Mouse (Mus musculus) embryonic facial prominence, embryonic 11.5 days (tissue): ENCODE results near the gene Grcc10. TPM values are rescaled to one million over a fixed set of nuclear protein-coding genes. Genes with fewer than 3 reads are reported as not detected.

Experiments
- ATAC-seq: fragments of 200-750 bp; cut with Nextera tagmentation; replicated peaks from 2 replicates; pipeline ENCODE4 v1.8.0; 2017; ENCODE audit warnings: low read depth; ENCODE audit not compliant: insufficient number of reproducible peaks, low FRiP score, low TSS enrichment
- DNase-seq: peaks from one replicate; pipeline ENCODE4 v3.0.0-alpha.2; 2015; ENCODE audit warnings: low spot score
- H3K27ac ChIP-seq: fragments of 300-500 bp; sonication (generic); replicated peaks from 2 replicates; pipeline ENCODE4 v1.5.1; 2014; ENCODE audit warnings: mild to moderate bottlenecking, low read depth, low read length, control low read depth
- H3K27me3 ChIP-seq: fragments of 300-500 bp; sonication (generic); 2 replicates; pipeline ENCODE4 v1.6.1; 2014; ENCODE audit warnings: mild to moderate bottlenecking, low read length, moderate library complexity, mixed read lengths; ENCODE audit not compliant: control insufficient read depth, insufficient read depth
- H3K36me3 ChIP-seq: fragments of 300-500 bp; sonication (generic); replicated peaks from 2 replicates; pipeline ENCODE4 v1.6.1; 2014; ENCODE audit warnings: low read depth, mild to moderate bottlenecking, low read length, moderate library complexity, mixed read lengths; ENCODE audit not compliant: control insufficient read depth, insufficient read depth
- H3K4me1 ChIP-seq: fragments of 300-500 bp; sonication (generic); 2 replicates; pipeline ENCODE4 v1.6.1; 2014; ENCODE audit warnings: low read length, mixed read lengths; ENCODE audit not compliant: control insufficient read depth, insufficient read depth
- H3K4me2 ChIP-seq: fragments of 300-500 bp; sonication (generic); 2 replicates; pipeline ENCODE4 v1.6.1; 2014; ENCODE audit warnings: low read depth, mild to moderate bottlenecking, control low read depth, low read length, moderate library complexity
- H3K4me3 ChIP-seq: fragments of 300-500 bp; sonication (generic); 2 replicates; pipeline ENCODE4 v1.5.1; 2014; ENCODE audit warnings: low read depth, low read length, control low read depth
- H3K9ac ChIP-seq: fragments of 300-500 bp; sonication (generic); replicated peaks from 2 replicates; pipeline ENCODE4 v1.6.1; 2014; ENCODE audit warnings: mild to moderate bottlenecking, control low read depth, low read length
- H3K9me3 ChIP-seq: fragments of 300-500 bp; sonication (generic); replicated peaks from 2 replicates; pipeline ENCODE4 v1.6.1; 2016; ENCODE audit warnings: mild to moderate bottlenecking, low read length, inconsistent platforms, mixed read lengths; ENCODE audit not compliant: control insufficient read depth
- WGBS: fragments of 180-500 bp; shearing (Covaris S2); extraction: QIAGEN DNeasy Blood & Tissue Kit; methylation state at CpG from one replicate; pipeline ENCODE4 v1.1.7; 2014; 5-methylcytosine and 5-hydroxymethylcytosine counted together
- polyA plus RNA-seq: library from polyadenylated mRNA; unstranded; fragments of >200 nt; fragmentation: Nextera tagmentation; extraction: Ambion mirVana; gene quantifications from 2 replicates; pipeline ENCODE4 v1.2.1, GENCODE M21; 2014

Gene Grcc10
- polyA plus RNA-seq, 1 experiment from 2014 or later: 518 TPM

DNA sequence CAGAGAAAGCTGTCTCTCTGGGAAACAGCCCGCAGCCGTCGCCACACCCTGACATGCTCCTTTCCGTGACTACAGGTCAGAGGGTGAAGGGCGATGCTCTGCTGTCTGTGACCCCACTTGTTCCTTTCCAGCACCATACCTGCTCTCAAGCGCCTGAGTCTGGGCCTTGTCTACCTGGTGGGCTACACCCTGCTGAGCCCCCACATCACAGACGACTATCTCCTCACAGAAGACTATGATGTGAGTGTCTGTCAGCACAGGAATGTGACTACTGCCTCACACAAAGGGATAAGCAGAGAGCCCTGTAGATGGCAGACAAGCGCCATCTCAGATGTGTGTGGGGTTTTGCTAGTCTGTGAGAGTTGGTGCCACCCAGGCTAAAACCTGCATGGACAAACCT, 39.8 kb downstream of the Grcc10 start:
- 76% methylated on average over 8 of the region's 8 CpGs for WGBS
- H3K4me1 ChIP-seq: no peaks in the 10 kb centered on the region
- DNase-seq: no peak
- no peak overlapping the region for H3K4me3 ChIP-seq
- H3K27me3 ChIP-seq: no peaks in the 10 kb centered on the region
- ATAC-seq: no peak
- no peaks in the 10 kb centered on the region for H3K9me3 ChIP-seq
- H3K27ac ChIP-seq: no peak overlapping the region
- no peak overlapping the region for H3K4me2 ChIP-seq
- peaks cover 3% of the 10 kb centered on the region; the same call in 1 of the 2 replicates for H3K36me3 ChIP-seq
- H3K9ac ChIP-seq: no peak overlapping the region

DNA sequence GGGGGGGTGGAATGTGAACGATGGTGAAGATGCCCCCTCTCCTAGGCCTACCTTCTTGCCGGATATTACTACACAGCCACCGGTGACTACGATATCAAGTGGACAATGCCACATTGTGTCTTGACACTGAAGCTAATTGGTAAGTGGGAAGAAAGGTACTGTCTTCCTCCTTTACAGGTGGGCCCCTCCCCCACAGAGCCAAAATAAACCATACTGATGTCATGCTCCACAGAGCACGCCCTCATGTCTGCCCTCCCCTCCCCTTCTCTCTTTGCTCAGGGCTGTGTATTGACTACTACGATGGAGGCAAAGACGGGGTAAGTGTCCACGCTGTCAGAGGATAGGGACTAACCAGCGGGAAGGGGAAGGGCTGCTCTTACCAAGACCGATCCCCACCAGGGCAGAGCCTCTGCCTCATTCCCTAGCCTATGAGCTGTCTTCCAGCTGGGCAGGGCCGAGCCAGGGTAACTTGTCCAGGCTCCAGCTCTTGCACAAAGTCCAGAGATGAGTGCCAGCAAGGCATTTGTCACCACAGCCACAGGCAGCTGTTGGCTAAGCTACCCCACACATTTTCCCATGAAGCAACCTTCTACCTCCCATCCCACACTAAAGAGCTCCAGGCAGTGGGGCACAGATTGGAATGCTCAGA, 41.1 kb downstream of the Grcc10 start:
- Histone ChIP-seq H3K4me2 (no peak overlapping the region), H3K9ac (no peak overlapping the region), H3K4me3 (no peak overlapping the region), H3K36me3 (no peaks in the 10 kb centered on the region; the same call in 1 of the 2 replicates), H3K4me1 (no peaks in the 10 kb centered on the region), H3K9me3 (no peaks in the 10 kb centered on the region), H3K27me3 (no peaks in the 10 kb centered on the region), H3K27ac (no peak overlapping the region)
- WGBS: 80% methylated on average over 11 of the region's 11 CpGs
- no peak; the same call in 1 of the 2 replicates for ATAC-seq
- no peak for DNase-seq

DNA sequence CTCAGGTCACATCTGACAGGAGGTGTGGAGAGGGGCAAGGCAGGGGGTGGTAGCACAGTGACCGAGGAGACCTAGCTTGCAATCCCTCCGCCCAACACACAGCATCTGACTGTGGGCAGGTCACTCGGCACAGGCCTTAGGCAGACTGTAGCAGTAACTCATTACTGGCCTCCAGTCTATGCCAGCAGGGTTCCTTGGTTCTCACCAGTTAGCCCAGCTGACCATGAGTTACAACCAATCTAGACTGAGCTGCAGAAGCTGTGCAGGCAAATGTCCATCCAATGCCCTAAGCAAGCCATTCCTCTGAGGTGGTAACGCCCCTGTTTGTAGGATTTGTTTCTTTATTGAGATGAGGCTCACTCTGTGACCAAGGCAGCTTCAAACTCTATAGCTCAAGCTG, 41.8 kb downstream of the Grcc10 start:
- H3K27me3 ChIP-seq: no peaks in the 10 kb centered on the region
- no peaks in the 10 kb centered on the region; the same call in 1 of the 2 replicates for H3K36me3 ChIP-seq
- ATAC-seq (no peak), DNase-seq (no peak)
- no peak overlapping the region for H3K4me3 ChIP-seq
- H3K4me2 ChIP-seq: no peak overlapping the region
- H3K9me3 ChIP-seq: no peaks in the 10 kb centered on the region
- H3K27ac ChIP-seq: no peak overlapping the region
- H3K9ac ChIP-seq: no peak overlapping the region
- 89% methylated on average over 4 of the region's 4 CpGs for WGBS
- H3K4me1 ChIP-seq: no peaks in the 10 kb centered on the region

DNA sequence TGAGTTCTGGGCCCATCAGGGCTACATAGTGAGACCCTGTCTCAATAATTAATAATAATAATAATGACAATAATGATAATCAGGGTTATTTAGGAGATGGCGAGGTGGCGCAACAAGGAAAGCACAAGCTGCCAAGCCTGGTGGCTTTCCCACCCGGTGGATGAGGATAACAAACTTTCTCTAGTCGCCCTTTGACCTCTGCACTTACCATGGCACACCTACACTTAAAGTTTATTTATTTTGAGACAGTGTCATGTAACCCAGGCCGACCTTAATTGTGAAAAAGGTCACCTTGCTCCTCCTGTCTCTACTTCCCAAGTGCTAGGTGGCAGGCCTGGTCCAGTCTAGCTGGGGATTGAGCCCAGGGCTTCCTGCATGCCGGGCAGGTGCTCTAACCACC, 42.4 kb downstream of the Grcc10 start:
- Histone ChIP-seq H3K36me3 (no peaks in the 10 kb centered on the region; the same call in 1 of the 2 replicates), H3K4me3 (no peak overlapping the region), H3K4me1 (no peaks in the 10 kb centered on the region), H3K27ac (no peak overlapping the region), H3K4me2 (no peak overlapping the region), H3K27me3 (no peaks in the 10 kb centered on the region), H3K9ac (no peak overlapping the region), H3K9me3 (no peaks in the 10 kb centered on the region)
- DNase-seq (no peak), ATAC-seq (no peak)
- WGBS: 78% methylated on average over 6 of the region's 6 CpGs

DNA sequence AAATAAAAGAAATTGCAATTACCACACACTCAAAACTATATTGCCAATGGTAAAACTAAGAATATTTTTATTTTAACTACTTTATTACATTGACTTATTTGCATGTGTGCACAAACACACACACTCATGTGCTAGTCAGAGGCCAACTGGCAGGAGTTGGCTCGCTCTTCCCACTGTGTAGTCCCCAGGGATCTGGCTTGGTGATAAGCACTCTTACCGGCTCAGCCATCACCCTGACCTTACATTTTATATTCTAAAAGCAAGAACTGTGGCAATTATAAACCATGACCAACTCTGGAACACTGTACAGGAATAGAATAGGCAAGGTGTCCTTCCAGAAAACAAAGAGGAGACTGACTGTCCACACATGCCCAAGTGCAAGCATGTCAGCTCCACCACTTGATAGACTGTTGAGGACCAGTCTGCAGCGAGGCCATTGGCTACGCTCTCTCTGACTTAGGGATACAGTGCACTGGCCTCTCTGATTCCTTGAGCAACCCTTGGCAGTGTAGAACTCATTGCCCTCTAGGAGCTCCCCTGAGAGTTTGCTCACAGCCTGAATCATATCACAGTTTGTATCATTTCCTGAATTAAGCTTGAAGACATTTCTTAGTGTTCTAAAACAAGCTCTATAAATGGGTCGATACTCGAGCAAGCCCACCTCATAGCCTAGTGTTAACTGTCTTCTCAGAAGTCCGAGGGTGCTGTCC, 44.6 kb downstream of the Grcc10 start:
- no peaks in the 10 kb centered on the region for H3K27me3 ChIP-seq
- WGBS: 90% methylated on average over 7 of the region's 7 CpGs
- no peaks in the 10 kb centered on the region for H3K9me3 ChIP-seq
- DNase-seq (no peak), ATAC-seq (no peak)
- H3K9ac ChIP-seq: no peak overlapping the region
- no peaks in the 10 kb centered on the region for H3K4me1 ChIP-seq
- H3K36me3 ChIP-seq: no peaks in the 10 kb centered on the region; the same call in 1 of the 2 replicates
- H3K4me2 ChIP-seq: no peak overlapping the region
- H3K27ac ChIP-seq: no peak overlapping the region
- no peak overlapping the region for H3K4me3 ChIP-seq

DNA sequence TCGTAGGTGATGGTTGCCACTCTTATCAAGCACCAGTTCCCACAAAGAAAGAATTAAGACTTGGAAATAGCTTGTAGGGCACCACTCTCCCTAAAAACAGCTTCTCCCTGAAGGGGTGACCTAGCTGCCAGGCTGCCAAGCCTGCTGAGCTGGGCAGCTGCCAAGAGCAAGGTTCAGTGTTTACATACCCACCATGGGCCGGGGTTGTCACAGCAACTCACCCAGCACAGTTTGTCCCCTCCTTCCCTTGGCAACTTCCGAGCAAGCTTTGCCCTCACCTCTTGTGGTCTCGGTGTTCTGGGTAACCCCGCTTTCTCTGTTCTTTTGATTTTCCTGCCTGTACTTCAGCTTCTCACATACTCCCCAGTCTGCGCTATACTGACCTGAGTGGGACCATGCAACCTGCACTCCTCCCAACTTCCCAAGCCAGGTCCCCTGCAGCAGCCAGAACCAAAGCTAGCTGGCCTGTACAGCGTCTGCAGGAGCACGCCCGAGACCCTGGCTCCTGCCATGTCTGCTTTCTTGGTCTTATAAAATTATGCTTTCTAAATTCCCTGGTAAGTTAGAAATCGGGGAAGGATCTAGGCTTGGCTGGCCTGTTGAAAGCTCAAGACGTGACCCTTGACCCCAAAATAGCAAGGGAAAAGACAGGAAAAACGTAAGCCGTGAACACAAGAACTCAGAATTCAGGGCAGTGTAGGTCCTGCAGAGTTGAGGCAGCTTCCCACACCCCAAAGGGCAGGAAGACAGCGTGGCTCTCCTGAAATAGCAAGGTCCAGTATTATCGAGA, 46.8 kb downstream of the Grcc10 start:
- H3K4me3 ChIP-seq: no peak overlapping the region
- no peaks in the 10 kb centered on the region for H3K9me3 ChIP-seq
- no peaks in the 10 kb centered on the region for H3K4me1 ChIP-seq
- no peak overlapping the region for H3K27ac ChIP-seq
- no peak for ATAC-seq
- H3K27me3 ChIP-seq: no peaks in the 10 kb centered on the region
- no peaks in the 10 kb centered on the region; the same call in 1 of the 2 replicates for H3K36me3 ChIP-seq
- 71% methylated on average over 15 of the region's 15 CpGs for WGBS
- no peak for DNase-seq
- H3K9ac ChIP-seq: no peak overlapping the region
- no peak overlapping the region for H3K4me2 ChIP-seq

DNA sequence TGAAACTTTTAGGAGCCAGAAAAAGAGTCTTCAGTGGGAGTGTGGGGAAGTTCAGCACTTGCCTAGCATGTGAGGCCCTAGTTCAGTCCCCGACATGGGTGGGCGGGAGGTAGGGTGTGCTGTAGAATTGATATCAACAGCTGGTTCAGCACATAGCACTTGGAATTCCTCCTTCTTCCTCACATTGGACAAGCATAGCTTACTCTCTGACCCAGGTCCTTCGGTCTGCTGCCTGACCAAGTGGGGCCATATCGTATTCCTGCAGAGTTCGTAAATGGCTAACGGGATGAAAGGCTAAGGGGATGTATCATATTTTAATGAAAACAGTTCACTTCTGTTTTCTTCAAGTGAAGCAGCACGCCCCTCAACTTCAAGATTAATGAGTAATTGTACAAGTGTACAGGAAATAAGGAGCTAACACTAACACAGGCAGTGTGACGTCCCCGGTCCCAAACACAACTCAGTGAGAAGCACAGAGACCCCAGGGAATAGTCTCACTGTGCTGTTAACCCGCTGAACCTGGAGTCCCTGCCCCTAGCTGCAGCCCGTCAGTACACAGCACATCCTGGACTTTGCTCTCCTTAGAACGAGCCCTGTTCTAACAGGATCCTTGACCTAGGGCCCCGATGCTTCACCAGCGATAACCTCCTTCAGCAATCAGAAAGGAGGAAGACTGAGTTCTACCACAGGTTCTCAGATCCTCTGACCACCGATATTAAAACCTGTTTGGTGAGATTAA, 47.8 kb downstream of the Grcc10 start:
- WGBS: 59% methylated on average over 15 of the region's 15 CpGs
- Histone ChIP-seq H3K9ac (no peak overlapping the region), H3K4me2 (no peak overlapping the region), H3K36me3 (no peaks in the 10 kb centered on the region), H3K27ac (no peak overlapping the region), H3K27me3 (no peaks in the 10 kb centered on the region), H3K4me3 (no peak overlapping the region), H3K9me3 (no peaks in the 10 kb centered on the region), H3K4me1 (no peaks in the 10 kb centered on the region)
- DNase-seq (peak; percentile 23), ATAC-seq (no peak)
